Comparison of ENCODE assay signal across 8 mouse cellular contexts in the genomic region with DNA sequence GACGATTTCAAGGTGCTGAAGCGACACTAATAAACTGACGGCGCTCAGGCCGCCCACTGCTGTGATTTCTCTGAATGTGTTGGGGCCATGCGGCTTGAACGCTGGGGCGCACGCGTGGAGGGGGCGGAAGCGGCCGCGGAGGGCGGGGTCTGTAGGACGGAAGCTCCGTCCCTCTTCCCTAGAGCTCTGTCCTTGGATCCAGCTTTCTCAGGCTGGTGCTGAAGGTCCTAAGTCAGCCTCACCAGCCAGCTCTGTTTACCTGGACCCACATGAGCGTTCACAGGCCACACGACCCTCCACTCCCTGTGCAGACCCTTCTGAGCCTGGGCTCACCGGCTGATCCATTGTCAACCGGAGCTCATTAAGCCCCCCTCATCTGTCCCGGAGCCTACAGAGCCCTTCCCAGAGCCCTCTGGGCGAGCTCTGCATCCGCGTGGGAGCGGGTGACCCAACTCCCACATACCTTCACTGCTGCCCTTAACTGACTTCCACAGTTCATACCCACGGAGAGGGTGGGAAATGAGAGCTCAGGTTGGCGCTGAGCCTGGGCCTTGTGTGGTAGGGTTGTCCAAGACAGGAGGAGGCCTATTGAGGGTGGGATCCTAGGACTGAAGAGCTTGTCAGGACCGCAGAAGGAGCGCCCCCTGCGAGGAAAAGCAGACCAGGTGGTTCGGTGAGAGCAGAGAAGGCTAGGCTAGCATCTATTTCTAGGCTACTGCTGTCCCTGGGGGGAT. TPM values are rescaled to one million over a fixed set of nuclear protein-coding genes. Genes with fewer than 3 reads are reported as not detected.
DNase-seq lines count a peak whose midpoint lies in the region; ATAC-seq and TF ChIP-seq lines count a peak whose summit lies in the region.

A gene (plus strand): TSS at position 174 of the 734 bp plus-strand sequence.

- ATAC-seq in forebrain, postnatal 0 days = peak; percentile 94
- ATAC-seq in neutrophil, adult 5-6 weeks (ENCODE audit: extremely low read depth, insufficient number of reproducible peaks, low FRiP score, poor library complexity, severe bottlenecking) = 0 out of 2 replicates have a peak, but pooled peaks have one; percentile 25

- TF ChIP-seq CTCF in cerebellum, adult 2 months (IDR thresholded peaks at IDR 0.05; ENCODE audit: borderline replicate concordance, insufficient read depth, low read depth, low read length) = no peak
- TF ChIP-seq CTCF in forebrain, postnatal 0 days (IDR thresholded peaks at IDR 0.05; ENCODE audit: low read depth) = no peak
- no peak for TF ChIP-seq CTCF in layer of hippocampus, adult 2 months (conservative IDR thresholded peaks at IDR 0.05)
- no peak for TF ChIP-seq CTCF in lung, adult 2 months (IDR thresholded peaks at IDR 0.05; ENCODE audit: insufficient read depth, low read length)

- H3K27me3 ChIP-seq in cerebellum, adult 2 months (ENCODE audit: control insufficient read depth, insufficient read depth, low read length) = no peaks in the 10 kb centered on the region
- H3K27me3 ChIP-seq in forebrain, postnatal 0 days (ENCODE audit: insufficient read depth, low read length) = no peaks in the 10 kb centered on the region

- no peaks in the 10 kb centered on the region for H3K9me3 ChIP-seq in forebrain, postnatal 0 days (ENCODE audit: low read length)

- peak; percentile 80 for DNase-seq in ES-CJ7 (ENCODE audit: low read depth, low spot score)
- peak; percentile 91 for DNase-seq in cerebellum, adult 2 months
- peak; percentile 92 for DNase-seq in forebrain, postnatal 0 days
- peak; percentile 88 to 89 for DNase-seq in heart, postnatal 36 days
- DNase-seq in layer of hippocampus, adult 2 months (ENCODE audit: low spot score in 2 of 2) = peak; percentile 85 to 91
- peak; percentile 82 for DNase-seq in lung, adult 2 months
- peak; percentile 83 for DNase-seq in testis, postnatal 14 days (ENCODE audit: low spot score)

- intact Hi-C loops in heart, postnatal 36 days (cut with DNase I) = loop anchor here (2.0 to 10.0 kb wide), 3 partner anchors 70 to 200 kb away; no protein-coding TSS in a partner anchor

- H3K4me1 ChIP-seq in cerebellum, adult 2 months (ENCODE audit: control insufficient read depth, insufficient read depth, low read length) = peaks cover 8% of the 10 kb centered on the region
- peaks cover 9% of the 10 kb centered on the region for H3K4me1 ChIP-seq in forebrain, postnatal 0 days (ENCODE audit: insufficient read depth)
- 0 out of 2 replicates have a peak, but pooled peaks cover 2% of the 10 kb centered on the region for H3K4me1 ChIP-seq in lung, adult 2 months (ENCODE audit: control insufficient read depth, insufficient read depth, low read length)

- TF ChIP-seq POLR2A in cerebellum, adult 2 months (IDR thresholded peaks at IDR 0.05; ENCODE audit: borderline replicate concordance, insufficient read depth, low read length) = peak; percentile 97
- peak; percentile 95; the same call in 1 of the 2 replicates for TF ChIP-seq POLR2A in lung, adult 2 months (IDR thresholded peaks at IDR 0.05; ENCODE audit: borderline replicate concordance, extremely low read depth, low read depth, low read length)

- under 1% methylated on average over 32 of the region's 32 CpGs for WGBS in cerebellum, adult 2 months
- 2% methylated on average over 32 of the region's 32 CpGs for WGBS in forebrain, postnatal 0 days
- 2% methylated on average over 32 of the region's 32 CpGs for WGBS in lung, adult 2 months

- peak within 1 kb of the TSS; percentile 67 for H3K9ac ChIP-seq in forebrain, postnatal 0 days

- H3K4me3 ChIP-seq in cerebellum, adult 2 months (replicated peaks; ENCODE audit: insufficient read depth, low read depth, low read length) = peak within 1 kb of the TSS; percentile 77
- peak within 1 kb of the TSS; percentile 42 for H3K4me3 ChIP-seq in forebrain, postnatal 0 days (ENCODE audit: low read depth, low read length)
- peak within 1 kb of the TSS; percentile 64 for H3K4me3 ChIP-seq in layer of hippocampus, adult 2 months
- peak within 1 kb of the TSS; percentile 92 for H3K4me3 ChIP-seq in lung, adult 2 months (replicated peaks; ENCODE audit: extremely low read depth, low read depth, low read length)

- H3K27ac ChIP-seq in cerebellum, adult 2 months (ENCODE audit: insufficient read depth, low read length) = peak within 1 kb of the TSS; percentile 92
- H3K27ac ChIP-seq in forebrain, postnatal 0 days (ENCODE audit: low read depth, low read length) = peak within 1 kb of the TSS; percentile 94
- peak within 1 kb of the TSS; percentile 95 for H3K27ac ChIP-seq in layer of hippocampus, adult 2 months

- peaks cover 27% of the 10 kb centered on the region for H3K36me3 ChIP-seq in forebrain, postnatal 0 days (ENCODE audit: insufficient read depth)

- H3K4me2 ChIP-seq in forebrain, postnatal 0 days (ENCODE audit: low read depth) = peak within 1 kb of the TSS; percentile 95

RNA-seq across cellular contexts. Expression of the gene that starts here (rescaled TPM):
- polyA plus RNA-seq in cerebellum, adult 2 months (2012; rRNA removed) = 0.25 and 0.30 TPM in 2 replicates
- total RNA-seq in forebrain, postnatal 0 days (2014; rRNA removed) = 0.54 and 1.7 TPM in 2 replicates
- not detected in 2 replicates for polyA plus RNA-seq in forebrain, postnatal 0 days (2015; fragmentation: Nextera tagmentation; extraction: Ambion mirVana)
- total RNA-seq in heart, postnatal 36 days (2021) = not detected
- 1 to 10 TPM in 1 of 2 experiments, under 1 TPM in 1; 0.81 to 2.1 TPM for total RNA-seq in layer of hippocampus, adult 2 months (2021)
- polyA plus RNA-seq in lung, adult 2 months (2012; rRNA removed) = 0.24 and 0.31 TPM in 2 replicates
- 0.81 and 2.5 TPM in 2 replicates for total RNA-seq in neutrophil, adult 5-6 weeks (2017)

Comparison
In these comparisons a context has a peak if more than half of its experiments do, and no peak if none do; other contexts are left out.
1. Peak in every context shown above with its lines: DNase-seq, ATAC-seq, H3K4me3 ChIP-seq and H3K27ac ChIP-seq.
2. Peak in DNase-seq, H3K4me3 ChIP-seq and H3K27ac ChIP-seq in cerebellum, adult 2 months; RNA of the gene not detected or under 1 TPM.
3. Peak in DNase-seq in heart, postnatal 36 days; RNA of the gene not detected or under 1 TPM.
4. Peak in DNase-seq and H3K4me3 ChIP-seq in lung, adult 2 months; RNA of the gene not detected or under 1 TPM.
5. H3K4me3 ChIP-seq: peak in every context shown above with its lines; median percentile 92 in lung, adult 2 months; 77 in cerebellum, adult 2 months; 64 in layer of hippocampus, adult 2 months; 42 in forebrain, postnatal 0 days.